Mouse (Mus musculus): ENCODE measurements around the gene Nln. TPM values are rescaled to one million over a fixed set of nuclear protein-coding genes. Genes with fewer than 3 reads are reported as not detected.

Nln gene
- 58.9 TPM for polyA plus RNA-seq (2014; fragmentation: Illumina TruSeq; extraction: RNeasy Lipid Tissue Mini Kit (QIAGEN cat#74804); ENCODE audit: low read depth, low replicate concordance)

DNA sequence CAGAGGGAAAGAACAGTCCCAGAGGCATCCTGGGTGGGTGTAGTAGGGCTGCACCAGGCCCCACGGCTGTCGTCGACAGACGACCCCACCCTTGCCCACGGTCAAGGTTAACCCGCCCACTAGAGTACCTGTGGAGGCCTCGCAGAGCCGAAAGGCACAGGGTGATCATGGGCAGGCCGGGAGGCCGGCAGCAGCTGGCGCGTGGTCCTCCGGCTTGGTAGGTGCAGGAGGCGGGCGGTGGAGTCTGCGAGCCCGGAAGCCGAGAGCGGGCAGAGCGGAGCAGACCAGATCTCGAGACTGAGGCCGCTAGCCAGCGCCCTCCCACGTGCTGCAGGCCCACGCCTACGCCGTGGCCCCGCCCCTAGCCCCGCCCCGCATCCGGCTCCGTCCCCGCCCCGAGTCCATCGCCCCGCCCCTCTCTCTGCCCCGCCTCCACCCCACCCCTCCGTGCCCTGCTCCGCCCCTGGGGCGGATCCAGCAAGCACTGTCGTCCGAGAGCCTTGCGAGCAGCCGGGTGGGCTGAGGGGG, at the start of gene Nln, which contains the start of gene Sgtb:
Gene Nln, minus strand, starts transcription at position 327 of the 528 bp plus-strand sequence.
Gene Sgtb, plus strand, starts transcription at position 454 of the 528 bp plus-strand sequence.

Other genes with a start within 250 kb of the Nln start
- gene Erbin, start 189.1 kb downstream of the Nln start, polyA plus RNA-seq (2014; fragmentation: Illumina TruSeq; extraction: RNeasy Lipid Tissue Mini Kit (QIAGEN cat#74804); ENCODE audit: low read depth, low replicate concordance): 292 TPM
- gene Sgtb, start 127 bp upstream of the Nln start, polyA plus RNA-seq (2014; fragmentation: Illumina TruSeq; extraction: RNeasy Lipid Tissue Mini Kit (QIAGEN cat#74804); ENCODE audit: low read depth, low replicate concordance): 3.8 TPM
- gene Trappc13, start 68.9 kb upstream of the Nln start, polyA plus RNA-seq (2014; fragmentation: Illumina TruSeq; extraction: RNeasy Lipid Tissue Mini Kit (QIAGEN cat#74804); ENCODE audit: low read depth, low replicate concordance): 78.5 TPM
- 71.4 TPM for gene Trim23, start 69.2 kb upstream of the Nln start, polyA plus RNA-seq (2014; fragmentation: Illumina TruSeq; extraction: RNeasy Lipid Tissue Mini Kit (QIAGEN cat#74804); ENCODE audit: low read depth, low replicate concordance)
- 4.4 TPM for gene Cenpk, start 119.0 kb upstream of the Nln start, polyA plus RNA-seq (2014; fragmentation: Illumina TruSeq; extraction: RNeasy Lipid Tissue Mini Kit (QIAGEN cat#74804); ENCODE audit: low read depth, low replicate concordance)
- gene Ppwd1, start 119.2 kb upstream of the Nln start, polyA plus RNA-seq (2014; fragmentation: Illumina TruSeq; extraction: RNeasy Lipid Tissue Mini Kit (QIAGEN cat#74804); ENCODE audit: low read depth, low replicate concordance): 28.7 TPM
- gene Adamts6, start 178.2 kb upstream of the Nln start, polyA plus RNA-seq (2014; fragmentation: Illumina TruSeq; extraction: RNeasy Lipid Tissue Mini Kit (QIAGEN cat#74804); ENCODE audit: low read depth, low replicate concordance): 5.7 TPM

Data from kidney, adult 10 weeks (tissue).